Mouse (Mus musculus) liver, embryonic 14.5 days (tissue): ENCODE data around the gene Aox4. TPM values are rescaled to one million over a fixed set of nuclear protein-coding genes. Genes with fewer than 3 reads are reported as not detected.

Source experiments
- ATAC-seq: fragments of 200-750 bp; cut with Nextera tagmentation; 2 replicates; pipeline ENCODE4 v1.8.0; 2017; ENCODE audit warnings: moderate number of reproducible peaks, mild to moderate bottlenecking, moderate library complexity; ENCODE audit not compliant: insufficient read depth
- DNase-seq, 3 experiments: peaks; one replicate each; pipeline ENCODE4 v3.0.0-alpha.2; 2012 to 2013; ENCODE audit warnings: low read depth in 3 of 3, low spot score in 3 of 3
- H3K27ac ChIP-seq: fragments of 300-500 bp; sonication (generic); 2 replicates; pipeline ENCODE4 v1.5.1; 2014; ENCODE audit warnings: moderate library complexity, mild to moderate bottlenecking, control low read depth, inconsistent platforms
- H3K27me3 ChIP-seq: fragments of 300-500 bp; sonication (generic); 2 replicates; pipeline ENCODE4 v1.6.1; 2014; ENCODE audit warnings: mild to moderate bottlenecking, low read length, moderate library complexity; ENCODE audit not compliant: control insufficient read depth, insufficient read depth
- H3K36me3 ChIP-seq: fragments of 300-500 bp; sonication (generic); replicated peaks from 2 replicates; pipeline ENCODE4 v1.6.1; 2014; ENCODE audit warnings: low read depth; ENCODE audit not compliant: control insufficient read depth, insufficient read depth
- H3K4me1 ChIP-seq, 2 experiments: fragments of 200-500 bp in 1 of 2; fragments of 300-500 bp in 1 of 2; sonication (generic) in 1 of 2; replicated peaks; 2 replicates each; pipeline ENCODE4 v1.6.1; 2012 to 2014; ENCODE audit warnings: antibody characterized with exemption in 1 of 2, inconsistent platforms in 1 of 2, low read length in 1 of 2; ENCODE audit not compliant: control insufficient read depth in 2 of 2, insufficient read depth in 2 of 2
- H3K4me2 ChIP-seq: fragments of 300-500 bp; sonication (generic); 2 replicates; pipeline ENCODE4 v1.6.1; 2014; ENCODE audit warnings: low read depth, mild to moderate bottlenecking, control low read depth, moderate library complexity
- H3K4me3 ChIP-seq, 2 experiments: fragments of 200-500 bp in 1 of 2; fragments of 300-500 bp in 1 of 2; sonication (generic) in 1 of 2; 2 replicates each; pipeline ENCODE4 v1.5.1; 2012 to 2014; ENCODE audit warnings: low read depth in 2 of 2, low read length in 2 of 2, mild to moderate bottlenecking in 2 of 2, control low read depth in 1 of 2, inconsistent platforms in 1 of 2, moderate library complexity in 1 of 2; ENCODE audit not compliant: insufficient read depth in 1 of 2
- H3K9ac ChIP-seq: fragments of 300-500 bp; sonication (generic); replicated peaks from 2 replicates; pipeline ENCODE4 v1.6.1; 2014; ENCODE audit warnings: mild to moderate bottlenecking, control low read depth, moderate library complexity
- H3K9me3 ChIP-seq: fragments of 300-500 bp; sonication (generic); 2 replicates; pipeline ENCODE4 v1.6.1; 2016; ENCODE audit warnings: low read length, mixed read lengths; ENCODE audit not compliant: control insufficient read depth
- CTCF ChIP-seq: IDR thresholded peaks from 2 replicates; pipeline ENCODE4 v1.5.1; 2016; ENCODE audit warnings: antibody characterized with exemption, low read depth, control low read depth
- EP300 ChIP-seq: IDR thresholded peaks from 2 replicates; pipeline ENCODE4 v1.6.1; 2016; ENCODE audit warnings: antibody characterized with exemption, low read depth
- WGBS: fragments of 180-500 bp; shearing (Covaris S2); extraction: QIAGEN DNeasy Blood & Tissue Kit; methylation state at CpG from one replicate; pipeline ENCODE4 v1.1.7; 2014; ENCODE audit not compliant: insufficient replicate concordance; 5-methylcytosine and 5-hydroxymethylcytosine counted together
- polyA plus RNA-seq, 2 experiments: library from polyadenylated mRNA; depleted of rRNA in 1 of 2; stranded (reverse) in 1 of 2; unstranded in 1 of 2; fragments of >200 nt; fragmentation: Nextera tagmentation in 1 of 2; extraction: Ambion mirVana in 1 of 2; gene quantifications; 2 replicates each; pipeline versions ENCODE4 v1.2.1 to v1.2.3; 2012 to 2014

The Aox4 gene
- polyA plus RNA-seq, 2 experiments, result 0.10 to 0.22 TPM

GRCm38 (mm10) chr1:58294730-58295129 lies 84.5 kb downstream of the Aox4 start:
- DNase-seq (no peak), ATAC-seq (no peak)
- Histone ChIP-seq H3K9ac (no peak overlapping the region), H3K4me3 (no peak overlapping the region), H3K36me3 (no peaks in the 10 kb centered on the region), H3K27me3 (no peaks in the 10 kb centered on the region), H3K4me1 (no peaks in the 10 kb centered on the region), H3K9me3 (no peaks in the 10 kb centered on the region), H3K27ac (no peak overlapping the region), H3K4me2 (no peak overlapping the region)
- WGBS, result 51% methylated on average over 5 of the region's 5 CpGs
- no peak for TF ChIP-seq CTCF
- no peak for TF ChIP-seq EP300

- TF ChIP-seq EP300 (no peak), CTCF (peak; percentile 78)
- ATAC-seq, result peak; percentile 31; the same call in 1 of the 2 replicates
- no peak overlapping the region for H3K9ac ChIP-seq
- DNase-seq, result peak; percentile 28 to 57 (median 52)
- 4% methylated on average over 7 of the region's 7 CpGs for WGBS
- H3K4me1 ChIP-seq, result no peaks in the 10 kb centered on the region
- H3K4me3 ChIP-seq, result no peak overlapping the region
- H3K36me3 ChIP-seq, result no peaks in the 10 kb centered on the region
- H3K4me2 ChIP-seq, result no peak overlapping the region
- H3K9me3 ChIP-seq, result no peaks in the 10 kb centered on the region
- H3K27me3 ChIP-seq, result no peaks in the 10 kb centered on the region
- no peak overlapping the region for H3K27ac ChIP-seq
These were observed 86.1 kb downstream of the Aox4 start for GRCm38 (mm10) chr1:58296278-58296677.

- WGBS, result 46% methylated on average over 4 of the region's 4 CpGs
- Histone ChIP-seq H3K27ac (no peak overlapping the region), H3K9ac (no peak overlapping the region), H3K4me2 (no peak overlapping the region), H3K27me3 (no peaks in the 10 kb centered on the region), H3K9me3 (no peaks in the 10 kb centered on the region), H3K4me1 (no peaks in the 10 kb centered on the region), H3K4me3 (no peak overlapping the region), H3K36me3 (no peaks in the 10 kb centered on the region)
- ATAC-seq, result no peak
- DNase-seq, result no peak
- TF ChIP-seq CTCF, result no peak
These were observed 86.6 kb downstream of the Aox4 start for GRCm38 (mm10) chr1:58296821-58297220.

- H3K4me2 ChIP-seq, result no peak overlapping the region
- DNase-seq (no peak), ATAC-seq (no peak)
- no peaks in the 10 kb centered on the region for H3K27me3 ChIP-seq
- H3K9me3 ChIP-seq, result no peaks in the 10 kb centered on the region
- H3K4me1 ChIP-seq, result no peaks in the 10 kb centered on the region; a peak in 1 of 4 replicates
- TF ChIP-seq CTCF (no peak), EP300 (no peak)
- no peak overlapping the region for H3K4me3 ChIP-seq
- H3K36me3 ChIP-seq, result no peaks in the 10 kb centered on the region
- 52% methylated on average over 6 of the region's 6 CpGs for WGBS
- H3K9ac ChIP-seq, result no peak overlapping the region
- H3K27ac ChIP-seq, result no peak overlapping the region
These were observed 88.2 kb downstream of the Aox4 start for GRCm38 (mm10) chr1:58298347-58298746.

- Histone ChIP-seq H3K9ac (no peak overlapping the region), H3K9me3 (no peaks in the 10 kb centered on the region), H3K36me3 (no peaks in the 10 kb centered on the region), H3K4me1 (no peaks in the 10 kb centered on the region; a peak in 1 of 4 replicates), H3K27me3 (no peaks in the 10 kb centered on the region), H3K4me3 (no peak overlapping the region), H3K27ac (no peak overlapping the region), H3K4me2 (no peak overlapping the region)
- TF ChIP-seq CTCF (no peak), EP300 (no peak)
- WGBS, result 56% methylated on average over 7 of the region's 7 CpGs
- ATAC-seq, result no peak
- no peak for DNase-seq
These were observed 90.9 kb downstream of the Aox4 start for GRCm38 (mm10) chr1:58301073-58301472.
